Mouse (Mus musculus) E14TG2a.4 (cell line): Measurements from ENCODE around the gene Tnip1.

Experiments used
- CTCF ChIP-seq: conservative IDR thresholded peaks from 2 replicates; pipeline ENCODE4 v1.5.1; 2014; ENCODE audit warnings: low read length
- POU5F1 ChIP-seq: IDR thresholded peaks from 2 replicates; pipeline ENCODE4 v1.6.1; 2014; ENCODE audit warnings: low read length, borderline replicate concordance

GRCm38 (mm10) chr11:54902333-54903323 lies 60.1 kb downstream of the Tnip1 start, which contains the start of gene Gpx3:
- TF ChIP-seq CTCF (no peak), POU5F1 (no peak)
